Mouse (Mus musculus) yolk sac, embryonic 10.5 days (tissue): ENCODE data around the gene Prl2a1.
"Not testable (repeated sequence)": the region's sequence is repeated elsewhere in the genome, so short reads cannot be mapped to it uniquely, and the experiment has no call there.

Experiments
- DNase-seq: peaks from one replicate; pipeline ENCODE4 v3.0.0-alpha.2; 2017; ENCODE audit warnings: low spot score

Gene Prl2a1

GRCm38 (mm10) chr13:27801354-27801753, at the start of gene Prl2a1:
Gene Prl2a1 (plus strand): TSS chr13:27801654.
- no peak for DNase-seq

- not testable (repeated sequence) for DNase-seq
Measured at GRCm38 (mm10) chr13:27780704-27781103, 20.8 kb upstream of the Prl2a1 start, which contains the start of gene Prl7c1. Gene Prl7c1 (minus strand): TSS chr13:27780804.

GRCm38 (mm10) chr13:27799303-27799702, 2.2 kb upstream of the Prl2a1 start:
- no peak for DNase-seq

GRCm38 (mm10) chr13:27802765-27803164, 1.3 kb downstream of the Prl2a1 start:
- DNase-seq: no peak

GRCm38 (mm10) chr13:27849042-27849441, 47.6 kb downstream of the Prl2a1 start, which contains the start of gene Prl2c1:
Gene Prl2c1 (plus strand): TSS chr13:27849342.
- DNase-seq: no peak
